In genomic region chr7:113774039-113774438, GRCm38 (mm10) we compare ENCODE assay signal across 9 mouse cellular contexts. TPM values are rescaled to one million over a fixed set of nuclear protein-coding genes. Genes with fewer than 3 reads are reported as not detected.
DNase-seq lines count a peak whose midpoint lies in the region; ATAC-seq and TF ChIP-seq lines count a peak whose summit lies in the region.
"Had no signal": no experiment of that assay in that cellular context is flagged by ENCODE, and none has a peak within 500 bp of the region (broad histone marks: within the 10 kb centered on the region; RNA-seq: fewer than 3 reads in every experiment).

No protein-coding gene starts in this region.

- H3K4me2 ChIP-seq in neural tube, embryonic 15.5 days: no peak overlapping the region

- ATAC-seq in neural tube, embryonic 15.5 days (ENCODE audit: low FRiP score): 0 out of 2 replicates have a peak, but pooled peaks have one; percentile 45

- 13% methylated on average over 7 of the region's 7 CpGs for WGBS in kidney, adult 2 months
- WGBS in lung, adult 2 months: 12% methylated on average over 7 of the region's 7 CpGs
- 11% methylated on average over 7 of the region's 7 CpGs for WGBS in neural tube, embryonic 15.5 days

- DNase-seq in ovary, adult 18-20 months (ENCODE audit: low spot score): peak; percentile 28
- no peak for DNase-seq in ovary, postnatal 10 days (ENCODE audit: low spot score)
- DNase-seq in cerebellum, adult 9-11 months: peak; percentile 62
- peak; percentile 41 for DNase-seq in gastrocnemius, postnatal 14 days
- peak; percentile 77 for DNase-seq in kidney, adult 2 months
- DNase-seq in lung, adult 2 months: peak; percentile 57
- peak; percentile 61 for DNase-seq in thymus, postnatal 0 days (ENCODE audit: low spot score)

- intact Hi-C loops in gastrocnemius, postnatal 14 days (cut with DNase I; ENCODE audit: low total_unique reads): no loop called here

- TF ChIP-seq POLR2A in kidney, adult 2 months (IDR thresholded peaks at IDR 0.05; ENCODE audit: low read depth, low read length): no peak
- TF ChIP-seq POLR2A in lung, adult 2 months (IDR thresholded peaks at IDR 0.05; ENCODE audit: borderline replicate concordance, extremely low read depth, low read depth, low read length): no peak

- H3K27me3 ChIP-seq in kidney, adult 2 months (replicated peaks; ENCODE audit: control insufficient read depth, insufficient read depth, low read length): no peaks in the 10 kb centered on the region
- 0 out of 2 replicates have a peak, but pooled peaks cover 9% of the 10 kb centered on the region for H3K27me3 ChIP-seq in neural tube, embryonic 15.5 days (replicated peaks)

- H3K4me3 ChIP-seq in kidney, adult 2 months (ENCODE audit: insufficient read depth, low read depth, low read length): no peak overlapping the region
- H3K4me3 ChIP-seq in lung, adult 2 months (replicated peaks; ENCODE audit: extremely low read depth, low read depth, low read length): no peak overlapping the region
- no peak overlapping the region for H3K4me3 ChIP-seq in neural tube, embryonic 15.5 days (replicated peaks)

- no peaks in the 10 kb centered on the region for H3K9me3 ChIP-seq in neural tube, embryonic 15.5 days (replicated peaks)

- no peak overlapping the region for H3K27ac ChIP-seq in kidney, adult 2 months (ENCODE audit: insufficient read depth, low read depth, low read length)
- no peak overlapping the region for H3K27ac ChIP-seq in neural tube, embryonic 15.5 days (replicated peaks)
- H3K27ac ChIP-seq: macrophage had no signal

- H3K4me1 ChIP-seq in kidney, adult 2 months (ENCODE audit: control insufficient read depth, insufficient read depth, low read length): no peaks in the 10 kb centered on the region; the same call in 1 of the 2 replicates
- peaks cover 2% of the 10 kb centered on the region; the same call in 1 of the 2 replicates for H3K4me1 ChIP-seq in lung, adult 2 months (ENCODE audit: control insufficient read depth, insufficient read depth, low read length)
- H3K4me1 ChIP-seq in neural tube, embryonic 15.5 days: peaks cover 19% of the 10 kb centered on the region

- no peaks in the 10 kb centered on the region for H3K36me3 ChIP-seq in kidney, adult 2 months (ENCODE audit: control insufficient read depth, insufficient read depth, low read length)
- no peaks in the 10 kb centered on the region for H3K36me3 ChIP-seq in neural tube, embryonic 15.5 days

- peak; percentile 90 for TF ChIP-seq CTCF in kidney, adult 2 months (conservative IDR thresholded peaks at IDR 0.05; ENCODE audit: insufficient read depth, insufficient read length, low read depth, low read length)
- peak; percentile 82 for TF ChIP-seq CTCF in lung, adult 2 months (IDR thresholded peaks at IDR 0.05; ENCODE audit: insufficient read depth, low read length)

- no peak overlapping the region for H3K9ac ChIP-seq in neural tube, embryonic 15.5 days (replicated peaks)

RNA-seq across cellular contexts. Expression of gene Spon1, which starts 8.2 kb away (rescaled TPM):
- total RNA-seq in gastrocnemius, postnatal 14 days (2021): 1 to 10 TPM; 3.1 to 3.8 TPM
- 20.1 and 20.2 TPM in 2 replicates for polyA plus RNA-seq in kidney, adult 2 months (2012; rRNA removed)
- 70.0 and 86.6 TPM in 2 replicates for polyA plus RNA-seq in lung, adult 2 months (2012; rRNA removed)
- 68.8 and 75.3 TPM in 2 replicates for polyA plus RNA-seq in neural tube, embryonic 15.5 days (2015; fragmentation: Nextera tagmentation; extraction: Ambion mirVana)
- 1.8 and 2.6 TPM in 2 replicates for polyA plus RNA-seq in thymus, postnatal 0 days (2015; fragmentation: Nextera tagmentation; extraction: Ambion mirVana)
- polyA plus RNA-seq: macrophage had no signal
